Mouse (Mus musculus) liver, embryonic 14.5 days (tissue): ENCODE results near the gene Sertad3. TPM values are rescaled to one million over a fixed set of nuclear protein-coding genes. Genes with fewer than 3 reads are reported as not detected.

ENCODE experiments used
- ATAC-seq: fragments of 200-750 bp; cut with Nextera tagmentation; 2 replicates; pipeline ENCODE4 v1.8.0; 2017; ENCODE audit warnings: moderate number of reproducible peaks, mild to moderate bottlenecking, moderate library complexity; ENCODE audit not compliant: insufficient read depth
- DNase-seq, 3 experiments: peaks; one replicate each; pipeline ENCODE4 v3.0.0-alpha.2; 2012 to 2013; ENCODE audit warnings: low read depth in 3 of 3, low spot score in 3 of 3
- H3K27ac ChIP-seq: fragments of 300-500 bp; sonication (generic); 2 replicates; pipeline ENCODE4 v1.5.1; 2014; ENCODE audit warnings: moderate library complexity, mild to moderate bottlenecking, control low read depth, inconsistent platforms
- H3K27me3 ChIP-seq: fragments of 300-500 bp; sonication (generic); 2 replicates; pipeline ENCODE4 v1.6.1; 2014; ENCODE audit warnings: mild to moderate bottlenecking, low read length, moderate library complexity; ENCODE audit not compliant: control insufficient read depth, insufficient read depth
- H3K36me3 ChIP-seq: fragments of 300-500 bp; sonication (generic); replicated peaks from 2 replicates; pipeline ENCODE4 v1.6.1; 2014; ENCODE audit warnings: low read depth; ENCODE audit not compliant: control insufficient read depth, insufficient read depth
- H3K4me1 ChIP-seq, 2 experiments: fragments of 200-500 bp in 1 of 2; fragments of 300-500 bp in 1 of 2; sonication (generic) in 1 of 2; replicated peaks; 2 replicates each; pipeline ENCODE4 v1.6.1; 2012 to 2014; ENCODE audit warnings: antibody characterized with exemption in 1 of 2, inconsistent platforms in 1 of 2, low read length in 1 of 2; ENCODE audit not compliant: control insufficient read depth in 2 of 2, insufficient read depth in 2 of 2
- H3K4me2 ChIP-seq: fragments of 300-500 bp; sonication (generic); 2 replicates; pipeline ENCODE4 v1.6.1; 2014; ENCODE audit warnings: low read depth, mild to moderate bottlenecking, control low read depth, moderate library complexity
- H3K4me3 ChIP-seq, 2 experiments: fragments of 200-500 bp in 1 of 2; fragments of 300-500 bp in 1 of 2; sonication (generic) in 1 of 2; 2 replicates each; pipeline ENCODE4 v1.5.1; 2012 to 2014; ENCODE audit warnings: low read depth in 2 of 2, low read length in 2 of 2, mild to moderate bottlenecking in 2 of 2, control low read depth in 1 of 2, inconsistent platforms in 1 of 2, moderate library complexity in 1 of 2; ENCODE audit not compliant: insufficient read depth in 1 of 2
- H3K9ac ChIP-seq: fragments of 300-500 bp; sonication (generic); replicated peaks from 2 replicates; pipeline ENCODE4 v1.6.1; 2014; ENCODE audit warnings: mild to moderate bottlenecking, control low read depth, moderate library complexity
- H3K9me3 ChIP-seq: fragments of 300-500 bp; sonication (generic); 2 replicates; pipeline ENCODE4 v1.6.1; 2016; ENCODE audit warnings: low read length, mixed read lengths; ENCODE audit not compliant: control insufficient read depth
- CTCF ChIP-seq: IDR thresholded peaks from 2 replicates; pipeline ENCODE4 v1.5.1; 2016; ENCODE audit warnings: antibody characterized with exemption, low read depth, control low read depth
- EP300 ChIP-seq: IDR thresholded peaks from 2 replicates; pipeline ENCODE4 v1.6.1; 2016; ENCODE audit warnings: antibody characterized with exemption, low read depth
- WGBS: fragments of 180-500 bp; shearing (Covaris S2); extraction: QIAGEN DNeasy Blood & Tissue Kit; methylation state at CpG from one replicate; pipeline ENCODE4 v1.1.7; 2014; ENCODE audit not compliant: insufficient replicate concordance; 5-methylcytosine and 5-hydroxymethylcytosine counted together
- polyA plus RNA-seq, 2 experiments: library from polyadenylated mRNA; depleted of rRNA in 1 of 2; stranded (reverse) in 1 of 2; unstranded in 1 of 2; fragments of >200 nt; fragmentation: Nextera tagmentation in 1 of 2; extraction: Ambion mirVana in 1 of 2; gene quantifications; 2 replicates each; pipeline versions ENCODE4 v1.2.1 to v1.2.3; 2012 to 2014

Gene Sertad3
- polyA plus RNA-seq, 2 experiments: 22.5 to 24.0 TPM

DNA sequence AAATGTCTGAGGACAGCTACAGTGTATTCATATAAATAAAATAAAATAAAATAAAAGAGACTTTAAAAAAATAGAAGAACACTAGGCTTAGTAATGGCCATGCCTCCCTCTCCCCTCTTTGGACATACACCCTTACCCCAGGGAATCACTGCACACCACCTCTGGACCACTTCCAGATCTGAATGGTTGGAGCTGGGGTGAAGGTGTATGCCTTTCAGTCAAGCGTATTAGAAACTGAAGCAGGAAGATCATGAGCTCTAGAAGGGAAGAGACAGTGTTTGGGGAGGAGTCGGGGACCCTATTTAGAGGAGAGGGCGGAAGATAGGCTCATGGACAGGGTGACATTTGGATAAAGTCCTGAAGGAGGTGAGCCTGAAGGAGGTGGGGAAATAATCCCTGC lies 6.9 kb downstream of the Sertad3 start:
- H3K9ac ChIP-seq: peak overlapping the region; percentile 81
- TF ChIP-seq EP300 (no peak), CTCF (no peak)
- no peak for DNase-seq
- peak overlapping the region; percentile 95 for H3K27ac ChIP-seq
- peaks cover 18% of the 10 kb centered on the region for H3K36me3 ChIP-seq
- peaks cover 43 to 60% of the 10 kb centered on the region in 2 experiments for H3K4me1 ChIP-seq
- H3K27me3 ChIP-seq: no peaks in the 10 kb centered on the region
- peak overlapping the region; percentile 35 to 55 for H3K4me3 ChIP-seq
- no peaks in the 10 kb centered on the region for H3K9me3 ChIP-seq
- peak overlapping the region; percentile 92 for H3K4me2 ChIP-seq
- 58% methylated on average over 3 of the region's 3 CpGs for WGBS
- ATAC-seq: no peak

DNA sequence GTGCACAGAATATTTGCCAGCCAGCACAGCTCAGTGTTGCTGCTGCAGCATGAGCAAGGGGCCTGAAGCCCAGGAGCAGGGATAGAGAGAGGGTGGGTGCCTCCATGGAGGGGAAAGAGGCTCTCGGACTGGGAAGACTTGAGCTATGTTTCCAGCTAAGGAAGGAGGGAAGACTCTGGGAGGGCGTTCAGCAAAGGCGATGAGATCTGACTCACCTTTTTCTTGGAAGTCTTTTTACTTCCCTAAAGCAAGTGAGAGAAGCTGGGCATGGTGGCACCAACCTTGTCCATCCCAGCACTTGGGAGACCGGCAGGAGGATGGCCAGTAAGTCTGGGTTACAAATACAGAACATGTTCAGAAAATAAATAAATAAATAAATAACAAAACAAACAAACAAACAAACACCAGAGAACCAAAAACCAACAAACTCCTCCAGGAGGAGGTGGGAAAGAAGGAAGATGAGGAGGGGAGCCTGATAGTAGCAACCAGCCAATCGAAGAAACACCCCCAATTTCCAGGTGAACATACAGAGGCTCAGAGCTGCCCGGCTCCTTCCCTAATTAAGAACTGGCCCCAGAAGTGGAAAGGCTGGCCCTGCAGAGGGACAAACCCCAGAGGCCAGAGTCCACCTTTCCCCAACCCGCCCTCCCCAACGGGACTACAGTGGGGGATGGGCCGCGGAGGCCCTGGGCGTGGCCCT lies 7.5 kb downstream of the Sertad3 start:
- WGBS: 17% methylated on average over 11 of the region's 11 CpGs
- no peak for ATAC-seq

DNA sequence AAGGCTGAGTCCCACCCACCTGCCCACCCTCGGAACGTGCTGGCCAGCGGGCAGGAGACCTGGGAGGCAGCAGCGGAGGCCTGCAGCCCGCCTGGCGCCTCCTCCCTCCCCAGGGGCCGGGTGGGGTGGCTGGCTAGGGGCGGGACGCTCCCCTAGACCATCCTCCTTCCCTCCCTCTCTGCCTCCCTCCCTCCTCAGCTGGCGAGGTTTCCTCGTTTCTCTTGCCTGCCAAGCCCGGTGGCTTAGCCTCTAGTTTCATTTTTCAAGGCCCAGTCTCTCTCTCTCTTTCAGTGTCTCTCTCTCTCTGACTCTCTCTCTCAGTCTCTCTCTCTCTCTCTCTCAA lies 8.0 kb downstream of the Sertad3 start:
- H3K4me2 ChIP-seq: peak overlapping the region; percentile 92
- WGBS: 0% methylated on average over 10 of the region's 12 CpGs
- TF ChIP-seq CTCF (no peak), EP300 (no peak)
- H3K27me3 ChIP-seq: no peaks in the 10 kb centered on the region
- peak; percentile 95 for ATAC-seq
- H3K4me3 ChIP-seq: peak overlapping the region; percentile 35 to 55
- H3K4me1 ChIP-seq: peaks cover 46 to 59% of the 10 kb centered on the region in 2 experiments
- peak overlapping the region; percentile 95 for H3K27ac ChIP-seq
- peak; percentile 79 to 82 (median 80) for DNase-seq
- H3K9me3 ChIP-seq: no peaks in the 10 kb centered on the region
- H3K36me3 ChIP-seq: peaks cover 11% of the 10 kb centered on the region
- H3K9ac ChIP-seq: peak overlapping the region; percentile 81

More for the DNA sequence above, 7.5 kb downstream of the Sertad3 start:
- H3K9me3 ChIP-seq: no peaks in the 10 kb centered on the region
- peak overlapping the region; percentile 95 for H3K27ac ChIP-seq
- peaks cover 46 to 59% of the 10 kb centered on the region in 2 experiments for H3K4me1 ChIP-seq
- DNase-seq: no peak
- peak overlapping the region; percentile 35 to 55 for H3K4me3 ChIP-seq
- H3K27me3 ChIP-seq: no peaks in the 10 kb centered on the region
- H3K9ac ChIP-seq: peak overlapping the region; percentile 81
- H3K4me2 ChIP-seq: peak overlapping the region; percentile 92
- TF ChIP-seq EP300: 0 out of 2 replicates have a peak, but pooled peaks have one; percentile 28
- TF ChIP-seq CTCF: no peak
- peaks cover 17% of the 10 kb centered on the region for H3K36me3 ChIP-seq

DNA sequence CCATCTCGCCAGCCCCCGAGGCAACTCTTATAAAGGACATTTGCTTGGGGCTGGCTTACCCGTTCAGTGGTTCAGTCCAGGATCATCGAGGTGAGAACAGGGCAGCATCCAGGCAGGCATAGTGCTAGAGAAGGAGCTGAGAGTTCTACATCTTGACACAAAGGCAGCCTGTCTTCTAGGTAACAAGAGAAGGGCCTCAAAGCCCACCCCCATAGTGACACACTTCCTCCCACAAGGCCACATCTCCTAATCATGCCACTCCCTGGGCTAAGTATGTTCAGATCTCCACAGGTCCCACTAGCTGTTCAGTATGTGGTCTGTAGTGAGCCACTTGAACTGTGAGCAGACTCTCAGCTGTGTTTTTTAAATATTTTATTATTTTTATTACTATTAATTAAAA lies 10.3 kb downstream of the Sertad3 start:
- Histone ChIP-seq H3K4me2 (no peak overlapping the region), H3K9ac (no peak overlapping the region), H3K4me1 (peaks cover 46 to 58% of the 10 kb centered on the region in 2 experiments), H3K36me3 (peaks cover under 1% of the 10 kb centered on the region), H3K9me3 (no peaks in the 10 kb centered on the region), H3K27me3 (no peaks in the 10 kb centered on the region), H3K4me3 (no peak overlapping the region), H3K27ac (no peak overlapping the region)
- DNase-seq (no peak), ATAC-seq (no peak)
- WGBS: 71% methylated on average over 4 of the region's 4 CpGs
- TF ChIP-seq EP300 (no peak), CTCF (no peak)

DNA sequence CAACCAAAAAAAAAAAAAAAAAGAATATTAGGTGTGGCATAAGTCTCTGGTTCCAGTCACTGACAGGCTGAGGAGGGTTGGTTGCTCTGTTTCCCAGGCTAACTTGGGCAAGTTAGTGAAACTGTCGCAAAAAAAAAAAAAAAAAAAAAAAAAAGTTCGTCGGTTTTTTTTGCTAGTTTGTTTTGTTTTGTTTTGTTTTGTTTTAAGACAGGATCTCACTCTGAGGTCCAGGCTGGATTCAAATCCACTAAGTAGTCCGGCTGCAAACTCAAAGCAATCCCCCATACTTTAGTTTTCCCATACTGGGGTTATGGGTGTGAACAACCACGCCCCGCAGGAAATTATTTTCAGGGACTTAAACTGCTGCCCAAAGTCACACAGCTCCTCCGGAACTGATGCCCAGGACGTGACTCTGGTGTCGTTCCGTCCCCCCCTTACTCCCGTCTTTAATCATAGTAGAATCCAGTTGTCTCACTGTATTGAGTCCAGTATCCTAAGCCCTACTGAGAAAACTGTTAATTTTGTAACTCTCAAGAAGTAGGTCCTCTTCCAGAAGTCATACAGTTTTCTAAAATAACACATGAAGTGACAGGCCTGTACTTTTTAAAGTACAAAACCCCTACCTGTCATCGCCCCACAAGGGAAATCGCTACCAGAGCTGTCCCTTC lies 12.7 kb downstream of the Sertad3 start:
- Histone ChIP-seq H3K4me1 (peaks cover 40 to 49% of the 10 kb centered on the region in 2 experiments), H3K4me2 (peak overlapping the region; percentile 75), H3K9me3 (no peaks in the 10 kb centered on the region), H3K27ac (peak overlapping the region; percentile 82), H3K9ac (peak overlapping the region; percentile 68), H3K4me3 (peak overlapping the region; percentile 65 to 74), H3K36me3 (peaks cover 14% of the 10 kb centered on the region), H3K27me3 (no peaks in the 10 kb centered on the region)
- 1% methylated on average over 13 of the region's 13 CpGs for WGBS
- no peak for TF ChIP-seq CTCF
- no peak for TF ChIP-seq EP300
- peak; percentile 1; the same call in 1 of the 2 replicates for ATAC-seq
- DNase-seq: peak in 2 of 3 experiments; percentile 52 to 58
